Mouse (Mus musculus): ENCODE measurements at regions not wholly inside any gene's neighbourhood (a gene's known extent, or its start where the extent isn't known, plus 50 kb on each side); places are given as distances from the start of the nearest gene placed in this dataset.
"Not testable (repeated sequence)": the region's sequence is repeated elsewhere in the genome, so short reads cannot be mapped to it uniquely, and the experiment has no call there.

DNA sequence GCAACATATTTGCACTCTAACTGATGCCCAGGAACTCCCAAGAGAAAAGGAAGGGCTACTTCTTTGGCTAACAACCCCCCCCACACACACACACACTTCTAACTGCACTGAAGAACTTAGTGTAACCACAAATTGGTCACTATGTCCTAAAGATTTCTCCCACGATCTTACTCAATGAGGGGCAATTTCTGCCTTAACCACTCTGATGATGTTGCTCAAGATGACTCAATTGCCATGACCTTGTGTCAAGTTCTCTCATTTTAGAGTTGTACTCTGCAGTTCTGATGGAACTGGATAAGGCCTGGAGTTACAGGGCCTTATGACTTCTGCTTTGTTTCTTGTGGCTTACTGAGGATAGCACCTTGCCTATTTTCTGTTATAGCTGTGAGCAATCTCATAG, 81.7 kb downstream of the Sem1 start:
- Histone ChIP-seq H3K27ac (ENCODE audit: low read depth, low read length) (no peak overlapping the region), H3K4me3 (ENCODE audit: low read depth, low read length) (no peak overlapping the region), H3K36me3 (ENCODE audit: control insufficient read depth, insufficient read depth, low read length) (no peaks in the 10 kb centered on the region), H3K4me1 (ENCODE audit: control insufficient read depth, insufficient read depth, low read length) (no peaks in the 10 kb centered on the region), H3K4me2 (ENCODE audit: low read depth) (no peak overlapping the region), H3K27me3 (ENCODE audit: control insufficient read depth, insufficient read depth, low read length) (no peaks in the 10 kb centered on the region), H3K9me3 (ENCODE audit: control insufficient read depth, low read length) (no peaks in the 10 kb centered on the region), H3K9ac (ENCODE audit: low read length) (no peak overlapping the region)
- WGBS: 76% methylated on average over 1 of the region's 1 CpGs
- DNase-seq (ENCODE audit: low spot score) (no peak), ATAC-seq (ENCODE audit: insufficient read depth, low FRiP score, low TSS enrichment) (no peak)

DNA sequence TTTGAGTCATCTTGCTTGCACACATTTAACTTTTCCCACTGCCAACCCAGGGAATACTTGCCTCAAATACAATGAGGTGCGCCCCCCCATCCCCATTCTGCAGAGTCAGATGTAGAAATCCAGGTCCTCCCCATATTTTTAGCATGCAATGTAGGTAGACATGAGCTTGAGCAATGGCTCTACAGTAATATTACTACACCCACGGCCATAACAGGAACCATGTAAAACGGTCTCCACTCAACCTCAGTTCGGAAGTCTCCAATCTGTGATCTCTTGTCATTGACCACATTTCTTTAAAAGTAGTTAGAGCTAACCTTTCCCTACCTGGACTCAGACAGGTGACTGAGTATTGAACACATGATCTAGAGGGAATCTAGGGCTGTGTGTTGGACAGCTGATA, 82.1 kb downstream of the Sem1 start:
- Histone ChIP-seq H3K9ac (ENCODE audit: low read length) (no peak overlapping the region), H3K4me3 (ENCODE audit: low read depth, low read length) (no peak overlapping the region), H3K36me3 (ENCODE audit: control insufficient read depth, insufficient read depth, low read length) (no peaks in the 10 kb centered on the region), H3K27me3 (ENCODE audit: control insufficient read depth, insufficient read depth, low read length) (no peaks in the 10 kb centered on the region), H3K4me1 (ENCODE audit: control insufficient read depth, insufficient read depth, low read length) (no peaks in the 10 kb centered on the region), H3K9me3 (ENCODE audit: control insufficient read depth, low read length) (no peaks in the 10 kb centered on the region), H3K4me2 (ENCODE audit: low read depth) (no peak overlapping the region), H3K27ac (ENCODE audit: low read depth, low read length) (no peak overlapping the region)
- no peak for DNase-seq (ENCODE audit: low spot score)
- 94% methylated on average over 4 of the region's 4 CpGs for WGBS
- ATAC-seq (ENCODE audit: insufficient read depth, low FRiP score, low TSS enrichment): no peak

DNA sequence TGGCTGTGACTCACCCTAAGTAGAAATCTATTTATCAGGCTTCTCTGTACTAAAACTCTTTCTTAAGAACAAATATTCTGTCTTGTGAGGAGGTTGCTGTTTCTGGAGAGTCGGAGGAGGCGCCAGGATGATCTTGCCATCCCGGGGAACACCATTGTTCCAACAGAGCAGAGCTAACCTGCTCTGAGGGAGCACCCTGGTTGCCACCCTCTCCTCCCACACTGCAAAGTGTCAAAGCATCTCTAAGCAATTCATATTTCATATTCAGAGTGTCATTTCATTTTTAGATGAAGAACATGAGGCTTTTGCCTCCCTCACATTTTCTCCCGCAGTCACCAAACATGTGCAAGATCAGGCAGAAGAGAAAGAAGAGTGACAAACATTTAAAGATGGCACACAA, 90.3 kb downstream of the Sem1 start:
- Histone ChIP-seq H3K27ac (ENCODE audit: low read depth, low read length) (no peak overlapping the region), H3K36me3 (ENCODE audit: control insufficient read depth, insufficient read depth, low read length) (no peaks in the 10 kb centered on the region), H3K4me1 (ENCODE audit: control insufficient read depth, insufficient read depth, low read length) (no peaks in the 10 kb centered on the region), H3K4me3 (ENCODE audit: low read depth, low read length) (no peak overlapping the region), H3K4me2 (ENCODE audit: low read depth) (no peak overlapping the region), H3K27me3 (ENCODE audit: control insufficient read depth, insufficient read depth, low read length) (no peaks in the 10 kb centered on the region), H3K9ac (ENCODE audit: low read length) (no peak overlapping the region), H3K9me3 (ENCODE audit: control insufficient read depth, low read length) (no peaks in the 10 kb centered on the region)
- 93% methylated on average over 4 of the region's 4 CpGs for WGBS
- ATAC-seq (ENCODE audit: insufficient read depth, low FRiP score, low TSS enrichment) (no peak), DNase-seq (ENCODE audit: low spot score) (no peak)

DNA sequence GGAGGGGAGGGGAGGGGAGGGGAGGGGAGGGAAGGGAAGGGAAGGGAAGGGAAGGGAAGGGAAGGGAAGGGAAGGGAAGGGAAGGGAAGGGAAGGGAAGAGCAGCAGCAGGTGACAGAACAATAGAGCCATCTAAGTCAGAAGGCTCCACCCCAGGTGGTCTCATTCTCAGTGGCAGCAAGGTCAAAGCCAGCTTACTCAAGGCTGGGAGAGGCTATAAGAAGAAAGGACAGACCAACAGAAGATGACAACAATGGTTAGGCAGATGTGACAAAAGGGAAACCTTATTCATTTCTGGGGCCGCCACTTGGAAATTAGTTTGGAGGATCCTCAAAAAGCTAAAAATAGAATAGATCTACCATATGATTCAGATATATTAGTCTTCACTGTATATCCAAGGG, 96.9 kb downstream of the Sem1 start:
- 79% methylated on average over 1 of the region's 1 CpGs for WGBS

DNA sequence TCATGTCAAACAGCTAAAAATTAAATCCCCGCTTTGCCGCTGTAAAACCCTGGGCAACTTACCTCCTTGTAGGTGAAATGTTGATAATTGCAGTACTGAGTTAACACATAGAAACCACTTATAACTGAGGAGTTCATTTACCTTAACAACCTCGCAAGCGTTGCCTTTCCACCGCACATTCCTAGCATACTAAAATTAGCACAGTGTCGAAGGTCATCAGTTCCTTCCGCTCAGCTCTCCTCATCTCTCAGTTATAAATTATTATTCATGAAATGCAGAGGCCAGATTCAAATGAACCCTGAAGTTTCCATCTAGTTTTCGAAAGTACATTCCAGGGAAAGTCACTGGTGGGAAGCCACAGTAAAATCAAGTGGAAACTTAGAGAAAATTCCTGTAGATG, 108.1 kb downstream of the Sem1 start:
- Histone ChIP-seq H3K4me1 (ENCODE audit: control insufficient read depth, insufficient read depth, low read length) (no peaks in the 10 kb centered on the region), H3K9me3 (ENCODE audit: control insufficient read depth, low read length) (no peaks in the 10 kb centered on the region), H3K27me3 (ENCODE audit: control insufficient read depth, insufficient read depth, low read length) (no peaks in the 10 kb centered on the region), H3K27ac (ENCODE audit: low read depth, low read length) (no peak overlapping the region), H3K9ac (ENCODE audit: low read length) (no peak overlapping the region), H3K36me3 (ENCODE audit: control insufficient read depth, insufficient read depth, low read length) (no peaks in the 10 kb centered on the region), H3K4me2 (ENCODE audit: low read depth) (no peak overlapping the region), H3K4me3 (ENCODE audit: low read depth, low read length) (no peak overlapping the region)
- no peak for ATAC-seq (ENCODE audit: insufficient read depth, low FRiP score, low TSS enrichment)
- 69% methylated on average over 8 of the region's 8 CpGs for WGBS
- DNase-seq (ENCODE audit: low spot score): no peak

More for the DNA sequence above, 96.9 kb downstream of the Sem1 start:
- not testable (repeated sequence) for H3K4me2 ChIP-seq (ENCODE audit: low read depth); H3K4me1 ChIP-seq (ENCODE audit: control insufficient read depth, insufficient read depth, low read length); ATAC-seq (ENCODE audit: insufficient read depth, low FRiP score, low TSS enrichment); H3K27ac ChIP-seq (ENCODE audit: low read depth, low read length); H3K36me3 ChIP-seq (ENCODE audit: control insufficient read depth, insufficient read depth, low read length); DNase-seq (ENCODE audit: low spot score); H3K9ac ChIP-seq (ENCODE audit: low read length); H3K4me3 ChIP-seq (ENCODE audit: low read depth, low read length); H3K27me3 ChIP-seq (ENCODE audit: control insufficient read depth, insufficient read depth, low read length); H3K9me3 ChIP-seq (ENCODE audit: control insufficient read depth, low read length)

DNA sequence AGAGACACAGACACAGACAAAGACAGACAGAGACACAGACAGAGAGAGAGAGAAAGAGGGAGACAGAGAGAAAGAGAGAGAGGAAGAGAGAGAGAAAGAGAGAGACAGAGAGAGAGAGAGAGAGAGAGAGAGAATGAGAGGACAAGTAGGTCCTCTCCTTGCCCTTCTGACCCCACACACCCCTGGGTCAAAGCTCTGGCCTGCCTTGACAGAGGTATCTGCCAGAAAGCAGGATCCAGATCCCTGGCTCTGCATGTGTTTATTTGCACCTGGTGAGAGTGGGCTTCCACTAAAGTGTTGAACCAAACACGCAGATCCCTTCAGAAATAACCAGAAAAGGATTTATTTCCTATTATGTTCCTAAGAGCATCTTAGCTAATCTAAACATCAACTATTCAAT, 110.9 kb downstream of the Sem1 start:
- H3K9me3 ChIP-seq (ENCODE audit: control insufficient read depth, low read length): no peaks in the 10 kb centered on the region
- no peaks in the 10 kb centered on the region for H3K36me3 ChIP-seq (ENCODE audit: control insufficient read depth, insufficient read depth, low read length)
- 67% methylated on average over 1 of the region's 1 CpGs for WGBS
- H3K4me1 ChIP-seq (ENCODE audit: control insufficient read depth, insufficient read depth, low read length): peaks cover 7% of the 10 kb centered on the region
- no peak overlapping the region for H3K4me2 ChIP-seq (ENCODE audit: low read depth)
- H3K4me3 ChIP-seq (ENCODE audit: low read depth, low read length): no peak overlapping the region
- no peak overlapping the region for H3K9ac ChIP-seq (ENCODE audit: low read length)
- no peak for ATAC-seq (ENCODE audit: insufficient read depth, low FRiP score, low TSS enrichment)
- H3K27me3 ChIP-seq (ENCODE audit: control insufficient read depth, insufficient read depth, low read length): no peaks in the 10 kb centered on the region
- DNase-seq (ENCODE audit: low spot score): no peak
- no peak overlapping the region for H3K27ac ChIP-seq (ENCODE audit: low read depth, low read length)

DNA sequence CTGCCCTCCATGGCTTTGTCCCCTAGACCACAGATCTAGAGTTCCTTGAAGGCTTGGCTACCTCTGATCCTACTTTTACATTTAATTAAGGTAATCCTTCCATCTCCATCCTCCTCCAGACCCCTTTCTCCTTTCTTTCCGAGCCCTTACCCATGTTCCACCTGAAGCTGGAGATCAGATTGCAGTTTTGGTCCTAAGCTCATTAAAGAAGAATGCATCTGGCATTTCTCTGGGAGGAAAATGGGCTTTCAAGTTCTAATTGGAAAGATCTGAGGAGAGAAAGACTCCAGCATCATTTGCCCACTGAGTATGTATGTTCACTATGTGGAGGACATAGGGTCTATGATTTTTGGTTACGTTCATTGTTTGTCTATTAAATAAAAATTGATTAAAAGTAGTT, 112.2 kb downstream of the Sem1 start:
- 72% methylated on average over 2 of the region's 2 CpGs for WGBS
- Histone ChIP-seq H3K27ac (ENCODE audit: low read depth, low read length) (no peak overlapping the region), H3K27me3 (ENCODE audit: control insufficient read depth, insufficient read depth, low read length) (no peaks in the 10 kb centered on the region), H3K4me1 (ENCODE audit: control insufficient read depth, insufficient read depth, low read length) (peaks cover 7% of the 10 kb centered on the region), H3K4me2 (ENCODE audit: low read depth) (no peak overlapping the region), H3K36me3 (ENCODE audit: control insufficient read depth, insufficient read depth, low read length) (no peaks in the 10 kb centered on the region), H3K9me3 (ENCODE audit: control insufficient read depth, low read length) (no peaks in the 10 kb centered on the region), H3K4me3 (ENCODE audit: low read depth, low read length) (no peak overlapping the region), H3K9ac (ENCODE audit: low read length) (no peak overlapping the region)
- DNase-seq (ENCODE audit: low spot score) (no peak), ATAC-seq (ENCODE audit: insufficient read depth, low FRiP score, low TSS enrichment) (no peak)

DNA sequence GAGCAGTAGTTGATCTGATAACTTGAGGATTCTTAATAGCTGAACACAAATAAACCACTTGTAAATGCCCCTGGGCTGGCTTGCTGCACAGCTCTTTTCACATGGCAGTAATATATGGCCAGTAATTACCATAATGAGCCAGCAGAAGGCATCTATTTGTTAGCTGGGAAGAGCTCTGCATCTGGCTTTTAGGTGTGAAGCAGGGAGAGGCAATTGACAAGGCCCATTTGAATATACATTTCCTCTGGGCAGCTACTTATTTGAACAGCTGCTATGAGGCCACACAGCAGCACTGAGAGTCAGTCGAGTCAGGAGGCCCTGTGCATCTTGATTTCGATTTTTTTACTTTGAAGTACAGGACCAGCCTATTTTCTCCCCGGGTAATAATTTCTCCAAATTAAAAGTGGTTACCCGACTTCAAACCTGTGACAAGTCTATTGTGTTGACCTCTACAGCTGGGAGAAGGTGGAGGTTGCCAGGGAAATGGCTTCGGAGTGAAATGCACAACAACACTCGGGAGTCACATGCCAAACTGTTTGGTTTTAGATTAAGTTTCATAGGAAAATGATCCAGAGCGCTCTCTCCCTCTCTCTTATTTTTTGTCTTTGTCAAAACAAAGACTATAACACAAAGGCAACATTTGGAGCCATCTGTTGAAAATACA, 114.5 kb downstream of the Sem1 start:
- no peak overlapping the region for H3K4me2 ChIP-seq (ENCODE audit: low read depth)

DNA sequence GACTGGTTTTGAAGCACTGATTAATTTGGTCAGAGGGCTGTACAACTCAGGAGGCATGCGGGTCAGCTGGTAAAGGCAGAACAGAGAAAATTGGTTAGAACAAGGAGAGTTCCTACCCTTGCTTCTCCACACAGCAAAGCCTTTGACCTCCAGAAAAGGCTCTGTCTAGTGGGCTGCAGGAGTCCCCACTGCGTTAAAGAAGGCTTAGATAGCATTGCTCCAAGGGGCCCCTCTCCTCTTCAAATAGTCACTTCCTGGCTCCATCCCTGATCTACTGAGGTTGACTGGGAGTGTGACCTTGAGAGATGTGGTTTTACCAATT, 118.6 kb downstream of the Sem1 start:
- no peak overlapping the region for H3K9ac ChIP-seq (ENCODE audit: low read length)
- H3K9me3 ChIP-seq (ENCODE audit: control insufficient read depth, low read length): no peaks in the 10 kb centered on the region
- DNase-seq (ENCODE audit: low spot score): no peak
- 0 out of 2 replicates have a peak, but pooled peaks have one; percentile 15 for ATAC-seq (ENCODE audit: insufficient read depth, low FRiP score, low TSS enrichment)
- H3K4me1 ChIP-seq (ENCODE audit: control insufficient read depth, insufficient read depth, low read length): peaks cover 12% of the 10 kb centered on the region
- H3K4me2 ChIP-seq (ENCODE audit: low read depth): peak overlapping the region; percentile 19; the same call in 1 of the 2 replicates
- H3K4me3 ChIP-seq (ENCODE audit: low read depth, low read length): no peak overlapping the region
- no peaks in the 10 kb centered on the region for H3K36me3 ChIP-seq (ENCODE audit: control insufficient read depth, insufficient read depth, low read length)
- 7% methylated on average over 2 of the region's 2 CpGs for WGBS
- no peak overlapping the region for H3K27ac ChIP-seq (ENCODE audit: low read depth, low read length)
- no peaks in the 10 kb centered on the region for H3K27me3 ChIP-seq (ENCODE audit: control insufficient read depth, insufficient read depth, low read length)

More for the DNA sequence above, 114.5 kb downstream of the Sem1 start:
- 0 out of 2 replicates have a peak overlapping the region, but pooled peaks have one; percentile 1 for H3K27ac ChIP-seq (ENCODE audit: low read depth, low read length)
- peak; percentile 60 for DNase-seq (ENCODE audit: low spot score)
- no peaks in the 10 kb centered on the region for H3K9me3 ChIP-seq (ENCODE audit: control insufficient read depth, low read length)
- peak; percentile 82 for ATAC-seq (ENCODE audit: insufficient read depth, low FRiP score, low TSS enrichment)
- H3K4me1 ChIP-seq (ENCODE audit: control insufficient read depth, insufficient read depth, low read length): peaks cover 12% of the 10 kb centered on the region
- H3K4me3 ChIP-seq (ENCODE audit: low read depth, low read length): no peak overlapping the region
- no peaks in the 10 kb centered on the region for H3K27me3 ChIP-seq (ENCODE audit: control insufficient read depth, insufficient read depth, low read length)
- 9% methylated on average over 7 of the region's 7 CpGs for WGBS
- H3K36me3 ChIP-seq (ENCODE audit: control insufficient read depth, insufficient read depth, low read length): no peaks in the 10 kb centered on the region
- H3K9ac ChIP-seq (ENCODE audit: low read length): no peak overlapping the region
